Mouse (Mus musculus) forebrain, embryonic 16.5 days (tissue): ENCODE measurements around the gene Tnfrsf4. TPM values are rescaled to one million over a fixed set of nuclear protein-coding genes. Genes with fewer than 3 reads are reported as not detected.

Experiments
- ATAC-seq: fragments of 200-750 bp; cut with Nextera tagmentation; 2 replicates; pipeline ENCODE4 v1.8.0; 2017; ENCODE audit warnings: mild to moderate bottlenecking, moderate library complexity
- H3K27ac ChIP-seq: fragments of 300-500 bp; sonication (generic); 2 replicates; pipeline ENCODE4 v1.5.1; 2014; ENCODE audit warnings: low read length, control low read depth
- H3K27me3 ChIP-seq: fragments of 300-500 bp; sonication (generic); replicated peaks from 2 replicates; pipeline ENCODE4 v1.6.1; 2014; ENCODE audit warnings: low read length; ENCODE audit not compliant: control insufficient read depth, insufficient read depth
- H3K36me3 ChIP-seq: fragments of 300-500 bp; sonication (generic); 2 replicates; pipeline ENCODE4 v1.6.1; 2014; ENCODE audit not compliant: control insufficient read depth, insufficient read depth
- H3K4me1 ChIP-seq: fragments of 300-500 bp; sonication (generic); replicated peaks from 2 replicates; pipeline ENCODE4 v1.6.1; 2014; ENCODE audit warnings: low read length; ENCODE audit not compliant: control insufficient read depth, insufficient read depth
- H3K4me2 ChIP-seq: fragments of 300-500 bp; sonication (generic); 2 replicates; pipeline ENCODE4 v1.6.1; 2014; ENCODE audit warnings: mild to moderate bottlenecking, low read length, control low read depth
- H3K4me3 ChIP-seq: fragments of 300-500 bp; sonication (generic); replicated peaks from 2 replicates; pipeline ENCODE4 v1.5.1; 2014; ENCODE audit warnings: mild to moderate bottlenecking, low read length, control low read depth
- H3K9ac ChIP-seq: fragments of 300-500 bp; sonication (generic); replicated peaks from 2 replicates; pipeline ENCODE4 v1.6.1; 2014; ENCODE audit warnings: low read depth, low read length, control low read depth
- H3K9me3 ChIP-seq: fragments of 300-500 bp; sonication (generic); 2 replicates; pipeline ENCODE4 v1.6.1; 2016; ENCODE audit warnings: low read length; ENCODE audit not compliant: control insufficient read depth
- WGBS: fragments of 180-500 bp; shearing (Covaris S2); extraction: QIAGEN DNeasy Blood & Tissue Kit; methylation state at CpG from one replicate; pipeline ENCODE4 v1.1.7; 2014; 5-methylcytosine and 5-hydroxymethylcytosine counted together
- microRNA counts: library from miRNA; unstranded; fragments of <30 nt; microRNA quantifications from one replicate; lab custom pipeline; 2016
- microRNA-seq: library from miRNA; unstranded; fragments of <30 nt; microRNA quantifications from one replicate; pipeline ENCODE4, GENCODE M21; 2017
- polyA plus RNA-seq: library from polyadenylated mRNA; unstranded; fragments of >200 nt; fragmentation: Nextera tagmentation; extraction: Ambion mirVana; gene quantifications from 2 replicates; pipeline ENCODE4 v1.2.1, GENCODE M21; 2015

Gene Tnfrsf4
- polyA plus RNA-seq, 1 experiment from 2014 or later: 1.4 TPM

- no peaks in the 10 kb centered on the region for H3K4me1 ChIP-seq
- H3K27me3 ChIP-seq: no peaks in the 10 kb centered on the region
- H3K9ac ChIP-seq: no peak overlapping the region
- no peaks in the 10 kb centered on the region for H3K9me3 ChIP-seq
- H3K27ac ChIP-seq: no peak overlapping the region
- ATAC-seq: no peak
- no peaks in the 10 kb centered on the region for H3K36me3 ChIP-seq
- H3K4me3 ChIP-seq: no peak overlapping the region
- 75% methylated on average over 10 of the region's 10 CpGs for WGBS
- no peak overlapping the region for H3K4me2 ChIP-seq
Observed at GRCm38 (mm10) chr4:156057702-156058101, 44.1 kb downstream of the Tnfrsf4 start.

GRCm38 (mm10) chr4:156058826-156059225 is 45.2 kb downstream of the Tnfrsf4 start:
- Histone ChIP-seq H3K4me3 (no peak overlapping the region), H3K9ac (no peak overlapping the region), H3K4me1 (no peaks in the 10 kb centered on the region; the same call in 1 of the 2 replicates), H3K27me3 (no peaks in the 10 kb centered on the region), H3K4me2 (no peak overlapping the region), H3K36me3 (no peaks in the 10 kb centered on the region), H3K27ac (no peak overlapping the region), H3K9me3 (no peaks in the 10 kb centered on the region)
- 84% methylated on average over 9 of the region's 9 CpGs for WGBS
- ATAC-seq: no peak

GRCm38 (mm10) chr4:156059261-156059660 is 45.6 kb downstream of the Tnfrsf4 start, which contains the start of gene Ttll10:
Gene Ttll10, minus strand, starts transcription at chr4:156059414.
- Histone ChIP-seq H3K27me3 (no peaks in the 10 kb centered on the region), H3K4me1 (peaks cover 3% of the 10 kb centered on the region; the same call in 1 of the 2 replicates), H3K9ac (no peak within 1 kb of the TSS), H3K4me3 (no peak within 1 kb of the TSS), H3K36me3 (no peaks in the 10 kb centered on the region), H3K4me2 (no peak within 1 kb of the TSS), H3K9me3 (no peaks in the 10 kb centered on the region), H3K27ac (no peak within 1 kb of the TSS)
- WGBS: 53% methylated on average over 5 of the region's 5 CpGs
- no peak for ATAC-seq

- Histone ChIP-seq H3K36me3 (no peaks in the 10 kb centered on the region), H3K4me3 (no peak overlapping the region), H3K4me1 (peaks cover 3% of the 10 kb centered on the region; the same call in 1 of the 2 replicates), H3K9ac (no peak overlapping the region), H3K27me3 (no peaks in the 10 kb centered on the region), H3K9me3 (no peaks in the 10 kb centered on the region), H3K4me2 (no peak overlapping the region), H3K27ac (no peak overlapping the region)
- no peak for ATAC-seq
- WGBS: 41% methylated on average over 10 of the region's 10 CpGs
Observed at GRCm38 (mm10) chr4:156059713-156060112, 46.1 kb downstream of the Tnfrsf4 start.

- no peak overlapping the region for H3K9ac ChIP-seq
- H3K27ac ChIP-seq: no peak overlapping the region
- H3K4me1 ChIP-seq: peaks cover 3% of the 10 kb centered on the region; the same call in 1 of the 2 replicates
- H3K4me3 ChIP-seq: no peak overlapping the region
- no peaks in the 10 kb centered on the region for H3K27me3 ChIP-seq
- no peaks in the 10 kb centered on the region for H3K36me3 ChIP-seq
- H3K9me3 ChIP-seq: no peaks in the 10 kb centered on the region
- H3K4me2 ChIP-seq: no peak overlapping the region
- no peak for ATAC-seq
- WGBS: 5% methylated on average over 4 of the region's 4 CpGs
Observed at GRCm38 (mm10) chr4:156063861-156064509, 50.3 kb downstream of the Tnfrsf4 start.

GRCm38 (mm10) chr4:156064510-156064897 is 50.9 kb downstream of the Tnfrsf4 start:
- Histone ChIP-seq H3K27ac (no peak overlapping the region), H3K9ac (no peak overlapping the region), H3K4me1 (peaks cover 3% of the 10 kb centered on the region; the same call in 1 of the 2 replicates), H3K36me3 (no peaks in the 10 kb centered on the region), H3K4me2 (no peak overlapping the region), H3K27me3 (no peaks in the 10 kb centered on the region), H3K4me3 (no peak overlapping the region), H3K9me3 (no peaks in the 10 kb centered on the region)
- WGBS: 88% methylated on average over 9 of the region's 9 CpGs
- ATAC-seq: no peak

GRCm38 (mm10) chr4:156065156-156065894 is 51.7 kb downstream of the Tnfrsf4 start:
- no peak overlapping the region for H3K4me3 ChIP-seq
- peaks cover 3% of the 10 kb centered on the region for H3K4me1 ChIP-seq
- ATAC-seq: no peak
- H3K27me3 ChIP-seq: no peaks in the 10 kb centered on the region
- no peak overlapping the region for H3K27ac ChIP-seq
- H3K4me2 ChIP-seq: no peak overlapping the region
- H3K9me3 ChIP-seq: no peaks in the 10 kb centered on the region
- no peaks in the 10 kb centered on the region for H3K36me3 ChIP-seq
- 89% methylated on average over 10 of the region's 10 CpGs for WGBS
- H3K9ac ChIP-seq: no peak overlapping the region

MicroRNAs encoded within 50 kb of the gene (microRNA counts, 519-probe panel; counts per million panel counts)
- 2,206 counts per million, percentile 45 among the panel's probes with 10 or more counts for microRNA mmu-miR-200a (lab: Ali Mortazavi, UCI)
- microRNA mmu-miR-200b (lab: Ali Mortazavi, UCI): 2,589 counts per million, percentile 64 among the panel's probes with 10 or more counts
- microRNA mmu-miR-429 (lab: Ali Mortazavi, UCI): 2,674 counts per million, percentile 68 among the panel's probes with 10 or more counts

Small RNA genes within 50 kb of the gene (microRNA-seq; reads per million reads assigned to microRNA genes)
- gene Mir200a (74.8 reads per million, percentile 50 among the genes with 10 or more reads in this experiment), gene Mir200b (295 reads per million, percentile 68 among the genes with 10 or more reads in this experiment), gene Mir429 (1,230 reads per million, percentile 81 among the genes with 10 or more reads in this experiment)

Other genes starting within 250 kb of the Tnfrsf4 start
- gene Vwa1, start 239.1 kb upstream of the Tnfrsf4 start, polyA plus RNA-seq: 27.3 and 29.6 TPM in 2 replicates
- 0.47 and 0.53 TPM in 2 replicates for gene Tmem88b, start 228.0 kb upstream of the Tnfrsf4 start, polyA plus RNA-seq
- not detected in 2 replicates for gene Ankrd65, start 223.4 kb upstream of the Tnfrsf4 start, polyA plus RNA-seq
- gene Mrpl20, start 211.0 kb upstream of the Tnfrsf4 start, polyA plus RNA-seq: 214 and 231 TPM in 2 replicates
- 176 and 188 TPM in 2 replicates for gene Ccnl2, start 201.4 kb upstream of the Tnfrsf4 start, polyA plus RNA-seq
- gene Aurkaip1, start 182.6 kb upstream of the Tnfrsf4 start, polyA plus RNA-seq: 111 and 121 TPM in 2 replicates
- 16.9 and 19.8 TPM in 2 replicates for gene Mxra8, start 174.2 kb upstream of the Tnfrsf4 start, polyA plus RNA-seq
- 7.0 and 10.0 TPM in 2 replicates for gene Dvl1, start 166.4 kb upstream of the Tnfrsf4 start, polyA plus RNA-seq
- 0.72 and 0.84 TPM in 2 replicates for gene Tas1r3, start 150.5 kb upstream of the Tnfrsf4 start, polyA plus RNA-seq
- gene Cptp, start 144.4 kb upstream of the Tnfrsf4 start, polyA plus RNA-seq: 22.5 and 23.8 TPM in 2 replicates
- 89.8 and 100 TPM in 2 replicates for gene Ints11, start 144.3 kb upstream of the Tnfrsf4 start, polyA plus RNA-seq
- gene Pusl1, start 122.1 kb upstream of the Tnfrsf4 start, polyA plus RNA-seq: 68.0 and 70.3 TPM in 2 replicates
- 94.8 and 101 TPM in 2 replicates for gene Acap3, start 122.0 kb upstream of the Tnfrsf4 start, polyA plus RNA-seq
- 115 and 121 TPM in 2 replicates for gene Ube2j2, start 70.0 kb upstream of the Tnfrsf4 start, polyA plus RNA-seq
- 6.3 and 9.2 TPM in 2 replicates for gene C1qtnf12, start 51.5 kb upstream of the Tnfrsf4 start, polyA plus RNA-seq
- 26.8 and 30.4 TPM in 2 replicates for gene B3galt6, start 21.2 kb upstream of the Tnfrsf4 start, polyA plus RNA-seq
- gene Sdf4, start 21.0 kb upstream of the Tnfrsf4 start, polyA plus RNA-seq: 118 and 125 TPM in 2 replicates
- 0.60 and 1.5 TPM in 2 replicates for gene Tnfrsf18, start 12.3 kb downstream of the Tnfrsf4 start, polyA plus RNA-seq
- not detected in 2 replicates for gene Ttll10, start 45.6 kb downstream of the Tnfrsf4 start, polyA plus RNA-seq
- 43.2 and 45.8 TPM in 2 replicates for gene 9430015G10Rik, start 96.1 kb downstream of the Tnfrsf4 start, polyA plus RNA-seq
- 0.42 and 0.73 TPM in 2 replicates for gene Rnf223, start 116.7 kb downstream of the Tnfrsf4 start, polyA plus RNA-seq
- gene Agrn, start 183.6 kb downstream of the Tnfrsf4 start, polyA plus RNA-seq: 113 and 125 TPM in 2 replicates
- 1.5 TPM in 2 replicates for gene Isg15, start 187.0 kb downstream of the Tnfrsf4 start, polyA plus RNA-seq
- gene AW011738, start 189.5 kb downstream of the Tnfrsf4 start, polyA plus RNA-seq: 3.3 and 4.0 TPM in 2 replicates
- 1.7 and 1.8 TPM in 2 replicates for gene Perm1, start 202.0 kb downstream of the Tnfrsf4 start, polyA plus RNA-seq
- gene Plekhn1, start 221.0 kb downstream of the Tnfrsf4 start, polyA plus RNA-seq: 27.6 and 31.9 TPM in 2 replicates
- gene Noc2l, start 222.2 kb downstream of the Tnfrsf4 start, polyA plus RNA-seq: 55.3 and 61.4 TPM in 2 replicates
- gene Samd11, start 241.8 kb downstream of the Tnfrsf4 start, polyA plus RNA-seq: 0.83 and 2.2 TPM in 2 replicates